Mouse (Mus musculus) MEL (cell line): ENCODE data around the gene Snrpf.

Source experiments
- CHD1 ChIP-seq: IDR thresholded peaks from 2 replicates; pipeline ENCODE4 v1.6.1; 2012; ENCODE audit warnings: low read depth, mild to moderate bottlenecking, inconsistent platforms, low read length, improper control_type of control experiment
- CHD2 ChIP-seq: IDR thresholded peaks from 2 replicates; pipeline ENCODE4 v1.6.1; 2011; ENCODE audit warnings: low read length, improper control_type of control experiment
- CTCF ChIP-seq, 3 experiments: IDR thresholded peaks in 2 of 3; conservative IDR thresholded peaks in 1 of 3; 2 replicates each; pipeline ENCODE4 v1.5.1; 2011 to 2012; ENCODE audit warnings: low read length in 3 of 3, low read depth in 2 of 3, mild to moderate bottlenecking in 2 of 3, improper control_type of control experiment in 1 of 3, inconsistent platforms in 1 of 3, mixed read lengths in 1 of 3, moderate library complexity in 1 of 3; ENCODE audit not compliant: control insufficient read depth in 1 of 3, insufficient read depth in 1 of 3, poor library complexity in 1 of 3, severe bottlenecking in 1 of 3
- ETS1 ChIP-seq: IDR thresholded peaks from 2 replicates; pipeline ENCODE4 v1.6.1; 2012; ENCODE audit warnings: low read depth, mild to moderate bottlenecking, inconsistent platforms, low read length, improper control_type of control experiment, moderate library complexity
- MYB ChIP-seq: IDR thresholded peaks from 2 replicates; pipeline ENCODE4 v1.6.1; 2011; ENCODE audit warnings: mild to moderate bottlenecking, low read depth, low read length, improper control_type of control experiment
- NRF1 ChIP-seq: IDR thresholded peaks from 2 replicates; pipeline ENCODE4 v1.6.1; 2014; ENCODE audit warnings: low read depth, mild to moderate bottlenecking, inconsistent platforms, low read length, improper control_type of control experiment, moderate library complexity; ENCODE audit not compliant: poor library complexity, insufficient read depth, severe bottlenecking
- POLR2A ChIP-seq, 2 experiments: IDR thresholded peaks; 2 replicates each; pipeline ENCODE4 v1.6.1; 2011 to 2012; ENCODE audit warnings: low read length in 2 of 2, mild to moderate bottlenecking in 2 of 2, control low read depth in 1 of 2, improper control_type of control experiment in 1 of 2, low read depth in 1 of 2, moderate library complexity in 1 of 2; ENCODE audit not compliant: control insufficient read depth in 1 of 2, insufficient read depth in 1 of 2, poor library complexity in 1 of 2
- POLR2AphosphoS2 ChIP-seq: IDR thresholded peaks from 2 replicates; pipeline ENCODE4 v1.6.1; 2011; ENCODE audit warnings: low read length, improper control_type of control experiment
- POLR2AphosphoS5 ChIP-seq: IDR thresholded peaks from 2 replicates; pipeline ENCODE4 v1.6.1; 2012; ENCODE audit warnings: low read depth, borderline replicate concordance, mild to moderate bottlenecking, inconsistent platforms, low read length, moderate library complexity, mixed read lengths
- RCOR1 ChIP-seq: IDR thresholded peaks from 2 replicates; pipeline ENCODE4 v1.6.1; 2012; ENCODE audit warnings: low read depth, mild to moderate bottlenecking, inconsistent platforms, low read length, improper control_type of control experiment
- TAL1 ChIP-seq: IDR thresholded peaks from 2 replicates; pipeline ENCODE4 v1.6.1; 2012; ENCODE audit warnings: mild to moderate bottlenecking, inconsistent platforms, low read length, moderate library complexity, mixed read lengths
- ZC3H11A ChIP-seq: IDR thresholded peaks from 2 replicates; pipeline ENCODE4 v1.6.1; 2012; ENCODE audit warnings: low read depth, mild to moderate bottlenecking, inconsistent platforms, low read length, improper control_type of control experiment
- ZKSCAN1 ChIP-seq: IDR thresholded peaks from 2 replicates; pipeline ENCODE4 v1.6.1; 2012; ENCODE audit warnings: low read depth, mild to moderate bottlenecking, inconsistent platforms, low read length, improper control_type of control experiment, moderate library complexity
- ZMIZ1 ChIP-seq: IDR thresholded peaks from 2 replicates; pipeline ENCODE4 v1.6.1; 2012; ENCODE audit warnings: low read depth, mild to moderate bottlenecking, inconsistent platforms, low read length, improper control_type of control experiment, moderate library complexity

DNA sequence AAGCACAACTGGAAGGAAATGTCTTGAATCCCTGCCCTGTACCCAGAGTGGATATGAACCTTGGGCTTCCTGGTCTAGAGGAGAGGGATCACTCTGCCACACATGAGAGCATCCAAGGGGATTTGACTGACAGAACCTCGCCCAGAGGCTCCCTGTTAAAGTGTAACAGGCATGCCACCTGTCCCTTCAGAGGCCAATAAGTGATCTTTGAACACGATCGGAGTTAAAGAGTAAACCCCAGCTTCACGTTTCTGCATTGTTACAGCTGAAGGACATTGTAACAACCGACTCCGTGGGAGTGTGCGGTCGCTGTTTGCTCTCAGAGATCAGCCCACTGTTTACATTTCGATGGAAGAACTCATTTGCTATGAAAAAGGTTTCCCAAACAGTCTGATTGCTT, 34.2 kb upstream of the Snrpf start:
- TF ChIP-seq POLR2A (IDR thresholded peaks at IDR 0.05; ENCODE audit: control insufficient read depth in 1 of 2, insufficient read depth in 1 of 2, low read depth in 1 of 2, low read length in 2 of 2, poor library complexity in 1 of 2) (no peak), CTCF (IDR thresholded peaks at IDR 0.05 in 2 of 3, conservative IDR thresholded peaks at IDR 0.05 in 1 of 3; ENCODE audit: control insufficient read depth in 1 of 3, insufficient read depth in 1 of 3, low read depth in 2 of 3, low read length in 3 of 3, poor library complexity in 1 of 3, severe bottlenecking in 1 of 3) (no peak), ZMIZ1 (no peak), CHD2 (no peak), TAL1 (no peak), POLR2AphosphoS5 (no peak), POLR2AphosphoS2 (no peak), NRF1 (no peak), ZC3H11A (no peak), ETS1 (no peak), ZKSCAN1 (no peak), CHD1 (no peak), MYB (no peak), RCOR1 (no peak)
